Mouse (Mus musculus) olfactory bulb, adult 2 months (tissue): ENCODE measurements around the gene Elmsan1.

Experiments used
- CTCF ChIP-seq: fragments of 200-500 bp; IDR thresholded peaks from 2 replicates; pipeline ENCODE4 v1.5.1; 2012; ENCODE audit warnings: low read depth, mild to moderate bottlenecking, low read length, moderate library complexity; ENCODE audit not compliant: insufficient read depth
- POLR2A ChIP-seq: fragments of 200-500 bp; IDR thresholded peaks from 2 replicates; pipeline ENCODE4 v1.6.1; 2012; ENCODE audit warnings: mild to moderate bottlenecking, low read depth, low read length, moderate library complexity; ENCODE audit not compliant: insufficient read depth

DNA sequence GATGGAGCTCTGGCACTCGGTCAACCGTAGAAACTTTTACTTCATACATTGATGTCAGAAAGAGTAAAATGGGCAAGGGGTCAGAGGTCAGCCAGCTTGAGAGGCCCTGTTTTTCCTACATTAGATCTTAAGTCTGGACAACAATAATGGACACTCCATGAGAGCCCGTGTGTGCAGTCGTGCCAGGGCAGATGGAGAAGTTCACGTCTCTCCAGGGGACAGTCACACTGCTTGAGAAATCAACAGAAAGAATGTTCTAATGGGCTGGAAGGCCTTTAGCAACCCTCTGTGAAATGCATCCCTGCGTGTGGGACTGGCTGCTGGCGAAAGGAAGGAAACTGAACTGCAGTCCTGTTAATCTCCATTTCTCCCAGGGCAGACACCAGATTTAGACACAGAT, 41.7 kb upstream of the Elmsan1 start:
- TF ChIP-seq CTCF: no peak
- TF ChIP-seq POLR2A: no peak
